Mouse (Mus musculus): ENCODE data around the gene Tepsin. TPM values are rescaled to one million over a fixed set of nuclear protein-coding genes. Genes with fewer than 3 reads are reported as not detected.

The Tepsin gene
- polyA plus RNA-seq, 1 experiment, result 28.5 TPM

- no peak for DNase-seq
- TF ChIP-seq POLR2A (IDR thresholded peaks at IDR 0.05; ENCODE audit: low read depth, low read length) (no peak), CTCF (conservative IDR thresholded peaks at IDR 0.05; ENCODE audit: insufficient read depth, insufficient read length, low read depth, low read length) (no peak; the same call in 1 of the 2 replicates)
- H3K27me3 ChIP-seq (replicated peaks; ENCODE audit: control insufficient read depth, insufficient read depth, low read length), result no peaks in the 10 kb centered on the region
- no peaks in the 10 kb centered on the region for H3K4me1 ChIP-seq (ENCODE audit: control insufficient read depth, insufficient read depth, low read length)
- no peak overlapping the region for H3K27ac ChIP-seq (ENCODE audit: insufficient read depth, low read depth, low read length)
- H3K4me3 ChIP-seq (ENCODE audit: insufficient read depth, low read depth, low read length), result no peak overlapping the region
- H3K36me3 ChIP-seq (ENCODE audit: control insufficient read depth, insufficient read depth, low read length), result no peaks in the 10 kb centered on the region
- WGBS, result 86% methylated on average over 9 of the region's 9 CpGs
These were observed 25.4 kb downstream of the Tepsin start for GRCm38 (mm10) chr11:120072986-120073647.

GRCm38 (mm10) chr11:120071731-120072320 is 26.7 kb downstream of the Tepsin start:
- H3K36me3 ChIP-seq (ENCODE audit: control insufficient read depth, insufficient read depth, low read length), result no peaks in the 10 kb centered on the region
- no peak overlapping the region for H3K4me3 ChIP-seq (ENCODE audit: insufficient read depth, low read depth, low read length)
- no peaks in the 10 kb centered on the region for H3K27me3 ChIP-seq (replicated peaks; ENCODE audit: control insufficient read depth, insufficient read depth, low read length)
- WGBS, result 89% methylated on average over 7 of the region's 7 CpGs
- DNase-seq, result no peak
- H3K27ac ChIP-seq (ENCODE audit: insufficient read depth, low read depth, low read length), result no peak overlapping the region
- H3K4me1 ChIP-seq (ENCODE audit: control insufficient read depth, insufficient read depth, low read length), result no peaks in the 10 kb centered on the region
- no peak for TF ChIP-seq POLR2A (IDR thresholded peaks at IDR 0.05; ENCODE audit: low read depth, low read length)
- TF ChIP-seq CTCF (conservative IDR thresholded peaks at IDR 0.05; ENCODE audit: insufficient read depth, insufficient read length, low read depth, low read length), result no peak

- Histone ChIP-seq H3K36me3 (ENCODE audit: control insufficient read depth, insufficient read depth, low read length) (no peaks in the 10 kb centered on the region), H3K27me3 (replicated peaks; ENCODE audit: control insufficient read depth, insufficient read depth, low read length) (no peaks in the 10 kb centered on the region), H3K27ac (ENCODE audit: insufficient read depth, low read depth, low read length) (no peak overlapping the region), H3K4me1 (ENCODE audit: control insufficient read depth, insufficient read depth, low read length) (no peaks in the 10 kb centered on the region), H3K4me3 (ENCODE audit: insufficient read depth, low read depth, low read length) (no peak overlapping the region)
- peak; percentile 19 for DNase-seq
- TF ChIP-seq CTCF (conservative IDR thresholded peaks at IDR 0.05; ENCODE audit: insufficient read depth, insufficient read length, low read depth, low read length), result no peak
- no peak for TF ChIP-seq POLR2A (IDR thresholded peaks at IDR 0.05; ENCODE audit: low read depth, low read length)
- 69% methylated on average over 12 of the region's 12 CpGs for WGBS
These were observed 27.5 kb downstream of the Tepsin start for GRCm38 (mm10) chr11:120071065-120071464.

- Histone ChIP-seq H3K4me1 (ENCODE audit: control insufficient read depth, insufficient read depth, low read length) (no peaks in the 10 kb centered on the region), H3K36me3 (ENCODE audit: control insufficient read depth, insufficient read depth, low read length) (no peaks in the 10 kb centered on the region), H3K4me3 (ENCODE audit: insufficient read depth, low read depth, low read length) (no peak overlapping the region), H3K27ac (ENCODE audit: insufficient read depth, low read depth, low read length) (no peak overlapping the region), H3K27me3 (replicated peaks; ENCODE audit: control insufficient read depth, insufficient read depth, low read length) (no peaks in the 10 kb centered on the region)
- TF ChIP-seq POLR2A (IDR thresholded peaks at IDR 0.05; ENCODE audit: low read depth, low read length) (no peak), CTCF (conservative IDR thresholded peaks at IDR 0.05; ENCODE audit: insufficient read depth, insufficient read length, low read depth, low read length) (no peak)
- WGBS, result 95% methylated on average over 27 of the region's 27 CpGs
- no peak for DNase-seq
These were observed 28.1 kb downstream of the Tepsin start for GRCm38 (mm10) chr11:120070286-120070930.

- H3K4me1 ChIP-seq (ENCODE audit: control insufficient read depth, insufficient read depth, low read length), result no peaks in the 10 kb centered on the region
- DNase-seq, result no peak
- H3K36me3 ChIP-seq (ENCODE audit: control insufficient read depth, insufficient read depth, low read length), result no peaks in the 10 kb centered on the region
- no peak overlapping the region for H3K27ac ChIP-seq (ENCODE audit: insufficient read depth, low read depth, low read length)
- TF ChIP-seq CTCF (conservative IDR thresholded peaks at IDR 0.05; ENCODE audit: insufficient read depth, insufficient read length, low read depth, low read length) (no peak), POLR2A (IDR thresholded peaks at IDR 0.05; ENCODE audit: low read depth, low read length) (no peak)
- H3K27me3 ChIP-seq (replicated peaks; ENCODE audit: control insufficient read depth, insufficient read depth, low read length), result no peaks in the 10 kb centered on the region
- H3K4me3 ChIP-seq (ENCODE audit: insufficient read depth, low read depth, low read length), result no peak overlapping the region
- WGBS, result 64% methylated on average over 11 of the region's 11 CpGs
These were observed 29.3 kb downstream of the Tepsin start for GRCm38 (mm10) chr11:120069261-120069660.

- TF ChIP-seq POLR2A (IDR thresholded peaks at IDR 0.05; ENCODE audit: low read depth, low read length) (no peak), CTCF (conservative IDR thresholded peaks at IDR 0.05; ENCODE audit: insufficient read depth, insufficient read length, low read depth, low read length) (no peak)
- no peak overlapping the region for H3K27ac ChIP-seq (ENCODE audit: insufficient read depth, low read depth, low read length)
- 77% methylated on average over 17 of the region's 17 CpGs for WGBS
- no peaks in the 10 kb centered on the region for H3K27me3 ChIP-seq (replicated peaks; ENCODE audit: control insufficient read depth, insufficient read depth, low read length)
- H3K4me3 ChIP-seq (ENCODE audit: insufficient read depth, low read depth, low read length), result no peak overlapping the region
- H3K4me1 ChIP-seq (ENCODE audit: control insufficient read depth, insufficient read depth, low read length), result no peaks in the 10 kb centered on the region
- H3K36me3 ChIP-seq (ENCODE audit: control insufficient read depth, insufficient read depth, low read length), result no peaks in the 10 kb centered on the region
- no peak for DNase-seq
These were observed 30.7 kb downstream of the Tepsin start for GRCm38 (mm10) chr11:120067834-120068233.

- H3K36me3 ChIP-seq (ENCODE audit: control insufficient read depth, insufficient read depth, low read length), result no peaks in the 10 kb centered on the region
- peak; percentile 61 for DNase-seq
These were observed 33.2 kb downstream of the Tepsin start for GRCm38 (mm10) chr11:120065291-120065690.

More at GRCm38 (mm10) chr11:120065291-120065690, 33.2 kb downstream of the Tepsin start:
- Histone ChIP-seq H3K27ac (ENCODE audit: insufficient read depth, low read depth, low read length) (no peak overlapping the region), H3K4me3 (ENCODE audit: insufficient read depth, low read depth, low read length) (no peak overlapping the region), H3K4me1 (ENCODE audit: control insufficient read depth, insufficient read depth, low read length) (no peaks in the 10 kb centered on the region), H3K27me3 (replicated peaks; ENCODE audit: control insufficient read depth, insufficient read depth, low read length) (no peaks in the 10 kb centered on the region)
- 36% methylated on average over 10 of the region's 10 CpGs for WGBS
- TF ChIP-seq POLR2A (IDR thresholded peaks at IDR 0.05; ENCODE audit: low read depth, low read length), result no peak
- peak; percentile 71 for TF ChIP-seq CTCF (conservative IDR thresholded peaks at IDR 0.05; ENCODE audit: insufficient read depth, insufficient read length, low read depth, low read length)
